Mouse (Mus musculus) midbrain, embryonic 12.5 days (tissue): ENCODE measurements at regions not wholly inside any gene's neighbourhood (a gene's known extent, or its start where the extent isn't known, plus 50 kb on each side); places are given as distances from the start of the nearest gene placed in this dataset.

Source experiments
- ATAC-seq: fragments of 200-750 bp; cut with Nextera tagmentation; 2 replicates; pipeline ENCODE4 v1.8.0; 2017; ENCODE audit warnings: low read depth, moderate TSS enrichment, moderate library complexity; ENCODE audit not compliant: low FRiP score
- H3K27ac ChIP-seq: fragments of 300-500 bp; sonication (generic); replicated peaks from 2 replicates; pipeline ENCODE4 v1.5.1; 2016; ENCODE audit warnings: mild to moderate bottlenecking
- H3K27me3 ChIP-seq: fragments of 300-500 bp; sonication (generic); 2 replicates; pipeline ENCODE4 v1.6.1; 2016; ENCODE audit warnings: mild to moderate bottlenecking
- H3K36me3 ChIP-seq: fragments of 300-500 bp; sonication (generic); 2 replicates; pipeline ENCODE4 v1.6.1; 2016
- H3K4me1 ChIP-seq: fragments of 300-500 bp; sonication (generic); 2 replicates; pipeline ENCODE4 v1.6.1; 2016
- H3K4me2 ChIP-seq: fragments of 300-500 bp; sonication (generic); replicated peaks from 2 replicates; pipeline ENCODE4 v1.6.1; 2016; ENCODE audit warnings: mild to moderate bottlenecking, moderate library complexity
- H3K4me3 ChIP-seq: fragments of 300-500 bp; sonication (generic); 2 replicates; pipeline ENCODE4 v1.5.1; 2016; ENCODE audit warnings: mild to moderate bottlenecking
- H3K9ac ChIP-seq: fragments of 300-500 bp; sonication (generic); replicated peaks from 2 replicates; pipeline ENCODE4 v1.6.1; 2016; ENCODE audit warnings: mild to moderate bottlenecking, moderate library complexity
- H3K9me3 ChIP-seq: fragments of 300-500 bp; sonication (generic); 2 replicates; pipeline ENCODE4 v1.6.1; 2016; ENCODE audit warnings: mild to moderate bottlenecking
- WGBS: fragments of 180-500 bp; shearing (Covaris S2); methylation state at CpG from one replicate; pipeline ENCODE4 v1.1.7; 2016; 5-methylcytosine and 5-hydroxymethylcytosine counted together

GRCm38 (mm10) chr11:110723971-110724370, 243.9 kb upstream of the Kcnj16 start:
- WGBS = 91% methylated on average over 6 of the region's 6 CpGs
- no peak overlapping the region for H3K27ac ChIP-seq
- H3K27me3 ChIP-seq = no peaks in the 10 kb centered on the region
- H3K9me3 ChIP-seq = no peaks in the 10 kb centered on the region
- no peaks in the 10 kb centered on the region for H3K4me1 ChIP-seq
- no peak overlapping the region for H3K4me3 ChIP-seq
- H3K36me3 ChIP-seq = no peaks in the 10 kb centered on the region
- no peak overlapping the region for H3K4me2 ChIP-seq
- no peak overlapping the region for H3K9ac ChIP-seq
- ATAC-seq = no peak

DNA sequence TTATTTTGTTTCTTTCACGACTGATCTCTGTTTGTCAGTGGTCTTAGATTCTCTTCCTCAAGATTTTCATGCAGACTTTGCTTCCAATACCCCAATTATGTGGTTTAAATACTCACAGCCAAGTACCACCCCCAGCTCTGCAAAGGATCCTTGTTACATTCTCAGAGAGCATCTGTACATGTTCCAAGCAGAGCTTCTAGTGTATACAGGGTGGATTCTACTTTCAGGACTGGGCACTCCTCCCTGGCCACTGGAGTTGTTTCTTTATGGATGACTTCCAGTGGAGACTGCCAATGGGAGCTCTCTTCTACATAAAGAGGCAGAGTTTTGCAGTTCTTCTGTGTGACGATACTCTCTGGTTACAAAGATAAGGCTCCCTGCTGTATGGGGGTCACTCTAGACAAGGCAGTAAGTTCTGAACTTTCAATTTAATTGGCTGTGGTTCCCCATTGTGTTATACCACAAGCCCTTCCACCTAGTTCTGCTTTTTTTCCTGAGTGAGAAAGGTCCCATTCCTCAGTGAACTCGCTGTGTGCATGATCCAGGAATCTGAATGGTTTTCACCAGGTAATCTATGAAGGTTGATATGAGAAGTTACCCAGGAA, 240.4 kb upstream of the Kcnj16 start:
- H3K9ac ChIP-seq = no peak overlapping the region
- H3K4me3 ChIP-seq = no peak overlapping the region
- no peak overlapping the region for H3K27ac ChIP-seq
- ATAC-seq = no peak
- no peaks in the 10 kb centered on the region for H3K4me1 ChIP-seq
- 79% methylated on average over 3 of the region's 3 CpGs for WGBS
- no peaks in the 10 kb centered on the region for H3K9me3 ChIP-seq
- no peaks in the 10 kb centered on the region for H3K36me3 ChIP-seq
- H3K4me2 ChIP-seq = no peak overlapping the region
- no peaks in the 10 kb centered on the region for H3K27me3 ChIP-seq

GRCm38 (mm10) chr11:110731510-110731909, 236.3 kb upstream of the Kcnj16 start:
- H3K4me2 ChIP-seq = no peak overlapping the region
- ATAC-seq = no peak
- H3K9me3 ChIP-seq = no peaks in the 10 kb centered on the region
- no peak overlapping the region for H3K9ac ChIP-seq
- no peak overlapping the region for H3K27ac ChIP-seq
- H3K27me3 ChIP-seq = no peaks in the 10 kb centered on the region
- H3K4me3 ChIP-seq = no peak overlapping the region
- H3K4me1 ChIP-seq = no peaks in the 10 kb centered on the region
- no peaks in the 10 kb centered on the region for H3K36me3 ChIP-seq
- WGBS = 91% methylated on average over 3 of the region's 3 CpGs

DNA sequence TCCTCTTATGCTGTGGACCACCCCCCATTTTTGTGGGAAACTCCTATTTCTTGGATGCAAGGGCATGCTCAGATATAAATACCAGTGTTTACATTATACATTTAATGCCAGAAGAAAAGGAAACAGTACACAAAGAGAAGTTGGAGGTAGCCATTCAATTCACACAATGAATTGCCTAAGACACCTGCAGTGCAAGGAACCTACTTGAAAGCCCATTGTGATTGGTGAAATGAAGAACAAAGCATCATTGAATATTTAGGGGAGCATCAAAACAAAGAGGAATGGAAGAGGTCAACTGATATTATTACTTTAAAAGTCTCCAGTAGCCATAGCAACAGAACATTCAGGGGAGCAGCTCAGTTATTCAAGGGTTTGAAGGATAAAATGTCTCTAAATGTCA, 193.7 kb upstream of the Kcnj16 start:
- H3K9me3 ChIP-seq = no peaks in the 10 kb centered on the region
- no peak overlapping the region for H3K4me2 ChIP-seq
- H3K4me1 ChIP-seq = no peaks in the 10 kb centered on the region
- no peak overlapping the region for H3K4me3 ChIP-seq
- no peak overlapping the region for H3K27ac ChIP-seq
- H3K9ac ChIP-seq = no peak overlapping the region
- H3K27me3 ChIP-seq = no peaks in the 10 kb centered on the region
- ATAC-seq = no peak
- H3K36me3 ChIP-seq = no peaks in the 10 kb centered on the region

DNA sequence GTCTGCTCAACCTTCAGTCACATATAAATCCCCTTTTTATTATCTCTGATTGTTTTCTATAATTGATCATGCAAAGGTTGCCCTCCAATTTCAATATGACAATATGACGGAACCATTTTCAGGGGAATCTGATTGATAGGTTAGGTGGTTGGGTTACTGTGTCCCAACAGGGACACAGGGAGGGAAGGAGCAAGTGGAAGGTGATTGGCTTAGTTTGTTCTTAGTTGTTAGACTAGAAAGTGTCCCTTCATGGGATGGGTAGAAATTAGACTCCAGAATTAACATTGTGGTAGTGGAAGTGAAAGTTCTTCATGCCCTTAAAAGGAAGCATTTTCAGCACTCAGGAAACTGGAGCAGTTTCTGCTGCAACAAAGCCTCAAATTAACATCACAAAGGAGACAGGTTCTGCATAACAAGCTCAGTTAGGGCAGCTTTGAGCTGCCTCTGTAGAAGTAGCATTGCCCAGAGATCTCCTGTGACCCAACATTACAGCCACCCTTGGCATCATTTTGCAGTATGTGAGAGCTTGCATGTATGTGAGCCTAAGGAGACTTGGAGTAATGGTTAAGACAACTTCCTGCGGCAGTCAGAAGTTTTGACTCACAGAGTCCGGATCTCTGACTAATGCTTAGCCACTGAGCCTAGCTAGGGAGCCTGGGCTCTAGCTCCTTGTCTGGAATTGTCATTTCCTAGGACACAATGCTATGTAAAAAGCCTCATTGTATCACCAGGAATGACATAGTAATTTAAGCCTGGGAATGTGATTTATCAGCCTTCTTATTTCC, 186.1 kb upstream of the Kcnj16 start:
- ATAC-seq = peak; percentile 87
- peaks cover 11% of the 10 kb centered on the region for H3K4me1 ChIP-seq
- H3K27me3 ChIP-seq = no peaks in the 10 kb centered on the region
- H3K4me3 ChIP-seq = no peak overlapping the region
- 31% methylated on average over 3 of the region's 3 CpGs for WGBS
- H3K36me3 ChIP-seq = no peaks in the 10 kb centered on the region
- H3K9me3 ChIP-seq = no peaks in the 10 kb centered on the region
- no peak overlapping the region for H3K9ac ChIP-seq
- H3K27ac ChIP-seq = no peak overlapping the region
- H3K4me2 ChIP-seq = no peak overlapping the region

GRCm38 (mm10) chr11:110789537-110789936, 178.3 kb upstream of the Kcnj16 start:
- Histone ChIP-seq H3K4me1 (no peaks in the 10 kb centered on the region), H3K27me3 (no peaks in the 10 kb centered on the region), H3K4me2 (no peak overlapping the region), H3K36me3 (no peaks in the 10 kb centered on the region), H3K9ac (no peak overlapping the region), H3K4me3 (no peak overlapping the region), H3K27ac (no peak overlapping the region), H3K9me3 (no peaks in the 10 kb centered on the region)
- 83% methylated on average over 4 of the region's 4 CpGs for WGBS
- ATAC-seq = no peak

DNA sequence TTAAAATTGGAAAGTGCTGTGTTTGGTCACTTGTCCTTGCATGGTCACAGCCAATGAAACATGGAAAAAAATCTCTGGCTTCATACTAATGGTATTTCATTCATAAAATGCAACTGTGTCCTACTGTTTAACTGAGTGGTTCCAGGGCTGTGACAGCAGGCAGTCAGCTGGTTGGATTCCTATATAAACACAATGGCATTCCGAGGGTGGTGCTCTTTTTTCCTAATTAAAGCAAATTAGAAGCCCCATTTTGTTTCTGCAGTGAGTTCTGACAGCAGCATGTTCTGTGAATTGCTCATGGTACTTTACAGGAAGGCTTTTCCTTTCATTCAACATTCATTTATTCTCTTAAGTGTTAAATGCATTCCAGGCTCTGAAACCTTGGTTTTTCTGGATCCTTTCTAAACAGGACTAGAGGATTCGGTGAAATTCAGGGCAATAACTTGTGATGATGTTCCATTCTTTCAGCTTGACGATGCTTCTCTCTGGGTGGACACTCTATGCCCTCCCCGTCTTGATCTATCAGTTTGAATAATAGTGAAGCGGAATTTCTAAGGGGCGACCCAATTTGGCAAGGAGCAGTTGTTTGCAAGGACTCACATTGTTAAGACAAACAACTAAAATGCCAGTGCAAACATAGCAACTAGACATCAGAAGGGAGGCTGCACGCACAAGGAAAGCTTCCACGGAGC, 167.8 kb upstream of the Kcnj16 start:
- peaks cover 8% of the 10 kb centered on the region; the same call in 1 of the 2 replicates for H3K4me1 ChIP-seq
- H3K4me3 ChIP-seq = no peak overlapping the region
- H3K27ac ChIP-seq = no peak overlapping the region
- H3K9ac ChIP-seq = no peak overlapping the region
- H3K4me2 ChIP-seq = no peak overlapping the region
- H3K36me3 ChIP-seq = no peaks in the 10 kb centered on the region
- 58% methylated on average over 8 of the region's 8 CpGs for WGBS
- ATAC-seq = no peak
- no peaks in the 10 kb centered on the region for H3K9me3 ChIP-seq
- H3K27me3 ChIP-seq = no peaks in the 10 kb centered on the region

DNA sequence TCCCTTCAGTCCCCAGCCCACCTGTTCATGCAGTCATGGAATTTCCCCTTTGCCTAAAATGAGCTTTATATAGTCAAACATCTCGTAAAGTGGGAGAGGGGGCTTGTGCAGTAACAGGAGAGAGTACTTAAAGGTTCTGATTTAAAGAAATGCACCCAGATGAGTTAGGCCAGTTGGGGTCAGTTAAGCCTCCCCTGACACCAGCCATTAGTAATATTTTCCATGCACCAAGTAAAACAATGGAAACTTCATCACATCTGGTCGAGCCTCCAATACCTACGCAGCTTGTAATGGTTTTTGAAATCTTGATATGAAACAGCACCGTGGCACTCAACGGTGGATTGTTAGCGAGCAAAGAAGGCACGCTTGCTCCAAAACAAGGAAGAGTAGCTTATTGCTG, 165.8 kb upstream of the Kcnj16 start:
- no peaks in the 10 kb centered on the region for H3K27me3 ChIP-seq
- no peak for ATAC-seq
- H3K4me2 ChIP-seq = no peak overlapping the region
- no peak overlapping the region for H3K9ac ChIP-seq
- 90% methylated on average over 7 of the region's 7 CpGs for WGBS
- H3K36me3 ChIP-seq = no peaks in the 10 kb centered on the region
- H3K27ac ChIP-seq = no peak overlapping the region
- H3K9me3 ChIP-seq = no peaks in the 10 kb centered on the region
- no peak overlapping the region for H3K4me3 ChIP-seq
- peaks cover 8% of the 10 kb centered on the region; the same call in 1 of the 2 replicates for H3K4me1 ChIP-seq

- no peaks in the 10 kb centered on the region for H3K27me3 ChIP-seq
- no peak overlapping the region for H3K9ac ChIP-seq
- H3K36me3 ChIP-seq = no peaks in the 10 kb centered on the region
- H3K9me3 ChIP-seq = no peaks in the 10 kb centered on the region
- H3K27ac ChIP-seq = no peak overlapping the region
- 93% methylated on average over 1 of the region's 1 CpGs for WGBS
- no peak overlapping the region for H3K4me2 ChIP-seq
- H3K4me3 ChIP-seq = no peak overlapping the region
- peaks cover 8% of the 10 kb centered on the region; the same call in 1 of the 2 replicates for H3K4me1 ChIP-seq
- ATAC-seq = no peak
Measured at GRCm38 (mm10) chr11:110804079-110804478, 163.8 kb upstream of the Kcnj16 start.

DNA sequence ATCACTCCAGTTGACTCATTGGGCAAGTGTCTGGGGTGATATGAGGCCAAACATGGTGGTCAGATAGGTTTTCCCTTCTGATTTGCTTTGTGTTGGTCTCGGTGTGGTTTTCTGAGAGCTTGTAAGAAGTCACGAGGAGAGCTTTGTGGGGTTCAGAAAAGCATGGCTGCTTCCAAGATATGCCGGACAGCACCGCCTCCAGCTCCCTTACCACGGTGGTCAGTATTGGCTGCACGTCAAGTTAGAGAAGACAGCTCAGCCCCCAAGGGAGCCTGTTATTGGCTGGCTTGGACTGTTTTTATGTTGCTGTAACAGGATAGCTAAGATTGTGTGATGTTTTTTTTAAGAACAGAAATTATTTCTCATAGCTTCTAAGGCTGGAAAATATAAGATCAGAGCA, 154.7 kb upstream of the Kcnj16 start:
- Histone ChIP-seq H3K4me1 (no peaks in the 10 kb centered on the region), H3K4me2 (no peak overlapping the region), H3K36me3 (no peaks in the 10 kb centered on the region), H3K9me3 (no peaks in the 10 kb centered on the region), H3K9ac (no peak overlapping the region), H3K27me3 (no peaks in the 10 kb centered on the region), H3K27ac (no peak overlapping the region), H3K4me3 (no peak overlapping the region)
- 88% methylated on average over 6 of the region's 6 CpGs for WGBS
- ATAC-seq = no peak

GRCm38 (mm10) chr11:110814732-110815131, 153.1 kb upstream of the Kcnj16 start:
- Histone ChIP-seq H3K4me2 (no peak overlapping the region), H3K36me3 (no peaks in the 10 kb centered on the region), H3K9ac (no peak overlapping the region), H3K27ac (no peak overlapping the region), H3K9me3 (no peaks in the 10 kb centered on the region), H3K4me3 (no peak overlapping the region), H3K27me3 (no peaks in the 10 kb centered on the region), H3K4me1 (no peaks in the 10 kb centered on the region)
- whole genome bisulfite sequencing = 92% methylated on average over 9 of the region's 9 CpGs
- no peak for ATAC-seq

GRCm38 (mm10) chr11:110815206-110815605, 152.6 kb upstream of the Kcnj16 start:
- Histone ChIP-seq H3K27me3 (no peaks in the 10 kb centered on the region), H3K4me2 (no peak overlapping the region), H3K36me3 (no peaks in the 10 kb centered on the region), H3K9me3 (no peaks in the 10 kb centered on the region), H3K27ac (no peak overlapping the region), H3K4me1 (no peaks in the 10 kb centered on the region), H3K9ac (no peak overlapping the region), H3K4me3 (no peak overlapping the region)
- 88% methylated on average over 7 of the region's 7 CpGs for WGBS
- ATAC-seq = no peak
